Mouse (Mus musculus) erythroblast, embryonic 14.5 days (primary cell): ENCODE measurements at regions not wholly inside any gene's neighbourhood (a gene's known extent, or its start where the extent isn't known, plus 50 kb on each side); places are given as distances from the start of the nearest gene placed in this dataset.

Experiments used
- H3K27me3 ChIP-seq: 2 replicates; pipeline ENCODE4 v1.6.1; 2012; ENCODE audit warnings: inconsistent platforms; ENCODE audit not compliant: control insufficient read depth
- H3K36me3 ChIP-seq: 2 replicates; pipeline ENCODE4 v1.6.1; 2012; ENCODE audit warnings: mild to moderate bottlenecking, inconsistent platforms; ENCODE audit not compliant: control insufficient read depth
- H3K4me1 ChIP-seq: 2 replicates; pipeline ENCODE4 v1.6.1; 2012; ENCODE audit warnings: inconsistent platforms; ENCODE audit not compliant: control insufficient read depth
- H3K4me3 ChIP-seq: replicated peaks from 2 replicates; pipeline ENCODE3; 2012; ENCODE audit warnings: moderate library complexity, mild to moderate bottlenecking, inconsistent platforms
- H3K9me3 ChIP-seq: 2 replicates; pipeline ENCODE4 v1.6.1; 2012; ENCODE audit warnings: low read length, inconsistent platforms, mixed read lengths; ENCODE audit not compliant: control insufficient read depth
- GATA1 ChIP-seq: IDR thresholded peaks from 2 replicates; pipeline ENCODE4 v1.6.1; 2012; ENCODE audit warnings: low read length, inconsistent platforms, mixed read lengths
- TAL1 ChIP-seq: IDR thresholded peaks from 3 replicates; pipeline ENCODE4 v1.6.1; 2012; ENCODE audit warnings: low read length, inconsistent platforms, mixed read lengths

- Histone ChIP-seq H3K4me3 (no peak overlapping the region), H3K4me1 (no peaks in the 10 kb centered on the region), H3K27me3 (no peaks in the 10 kb centered on the region), H3K36me3 (no peaks in the 10 kb centered on the region), H3K9me3 (no peaks in the 10 kb centered on the region)
- TF ChIP-seq TAL1, result no peak
- TF ChIP-seq GATA1, result no peak
Measured at GRCm38 (mm10) chr15:62962681-62963080, 882.3 kb downstream of the Gsdmc2 start.

GRCm38 (mm10) chr15:62960623-62961022 lies 884.4 kb downstream of the Gsdmc2 start:
- Histone ChIP-seq H3K4me1 (no peaks in the 10 kb centered on the region), H3K36me3 (no peaks in the 10 kb centered on the region), H3K4me3 (no peak overlapping the region), H3K27me3 (no peaks in the 10 kb centered on the region), H3K9me3 (no peaks in the 10 kb centered on the region)
- TF ChIP-seq GATA1, result no peak
- no peak for TF ChIP-seq TAL1

- Histone ChIP-seq H3K4me3 (no peak overlapping the region), H3K27me3 (no peaks in the 10 kb centered on the region), H3K4me1 (no peaks in the 10 kb centered on the region), H3K9me3 (no peaks in the 10 kb centered on the region), H3K36me3 (no peaks in the 10 kb centered on the region)
- no peak for TF ChIP-seq GATA1
Measured at GRCm38 (mm10) chr15:62958506-62959330, 886.3 kb downstream of the Gsdmc2 start.

GRCm38 (mm10) chr15:62954889-62955288 lies 890.1 kb downstream of the Gsdmc2 start:
- H3K36me3 ChIP-seq, result no peaks in the 10 kb centered on the region
- H3K4me1 ChIP-seq, result no peaks in the 10 kb centered on the region
- no peak for TF ChIP-seq TAL1
- no peak for TF ChIP-seq GATA1
- no peaks in the 10 kb centered on the region for H3K9me3 ChIP-seq
- H3K4me3 ChIP-seq, result no peak overlapping the region
- H3K27me3 ChIP-seq, result no peaks in the 10 kb centered on the region

- Histone ChIP-seq H3K27me3 (no peaks in the 10 kb centered on the region), H3K9me3 (no peaks in the 10 kb centered on the region), H3K36me3 (no peaks in the 10 kb centered on the region), H3K4me3 (no peak overlapping the region), H3K4me1 (no peaks in the 10 kb centered on the region)
- no peak for TF ChIP-seq GATA1
Measured at GRCm38 (mm10) chr15:62954322-62954820, 890.6 kb downstream of the Gsdmc2 start.

- Histone ChIP-seq H3K4me1 (no peaks in the 10 kb centered on the region), H3K4me3 (no peak overlapping the region), H3K36me3 (no peaks in the 10 kb centered on the region), H3K27me3 (no peaks in the 10 kb centered on the region), H3K9me3 (no peaks in the 10 kb centered on the region)
- no peak for TF ChIP-seq TAL1
Measured at GRCm38 (mm10) chr15:62953215-62953941, 891.6 kb downstream of the Gsdmc2 start.

- H3K4me3 ChIP-seq, result no peak overlapping the region
- H3K4me1 ChIP-seq, result no peaks in the 10 kb centered on the region
- no peaks in the 10 kb centered on the region for H3K9me3 ChIP-seq
- TF ChIP-seq TAL1 (no peak), GATA1 (no peak)
- H3K36me3 ChIP-seq, result no peaks in the 10 kb centered on the region
- no peaks in the 10 kb centered on the region for H3K27me3 ChIP-seq
Measured at GRCm38 (mm10) chr15:62952487-62953214, 892.3 kb downstream of the Gsdmc2 start.

GRCm38 (mm10) chr15:62939416-62939815 lies 905.6 kb downstream of the Gsdmc2 start:
- no peaks in the 10 kb centered on the region for H3K4me1 ChIP-seq
- no peaks in the 10 kb centered on the region for H3K9me3 ChIP-seq
- no peaks in the 10 kb centered on the region for H3K36me3 ChIP-seq
- no peak overlapping the region for H3K4me3 ChIP-seq
- no peaks in the 10 kb centered on the region for H3K27me3 ChIP-seq
- TF ChIP-seq TAL1 (no peak), GATA1 (no peak)

- no peaks in the 10 kb centered on the region for H3K36me3 ChIP-seq
- TF ChIP-seq TAL1 (no peak), GATA1 (no peak)
- H3K9me3 ChIP-seq, result no peaks in the 10 kb centered on the region
- H3K4me3 ChIP-seq, result no peak overlapping the region
- no peaks in the 10 kb centered on the region for H3K4me1 ChIP-seq
- no peaks in the 10 kb centered on the region for H3K27me3 ChIP-seq
Measured at GRCm38 (mm10) chr15:62937756-62938155, 907.2 kb downstream of the Gsdmc2 start.
